Mouse (Mus musculus) stomach, postnatal 0 days (tissue): ENCODE measurements at regions not wholly inside any gene's neighbourhood (a gene's known extent, or its start where the extent isn't known, plus 50 kb on each side); places are given as distances from the start of the nearest gene placed in this dataset.

Source experiments
- CTCF ChIP-seq: IDR thresholded peaks from 2 replicates; pipeline ENCODE4 v1.5.1; 2016; ENCODE audit warnings: antibody characterized with exemption, low read depth, mild to moderate bottlenecking, moderate library complexity
- EP300 ChIP-seq: optimal IDR thresholded peaks from 2 replicates; pipeline ENCODE3; 2016; ENCODE audit warnings: antibody characterized with exemption

DNA sequence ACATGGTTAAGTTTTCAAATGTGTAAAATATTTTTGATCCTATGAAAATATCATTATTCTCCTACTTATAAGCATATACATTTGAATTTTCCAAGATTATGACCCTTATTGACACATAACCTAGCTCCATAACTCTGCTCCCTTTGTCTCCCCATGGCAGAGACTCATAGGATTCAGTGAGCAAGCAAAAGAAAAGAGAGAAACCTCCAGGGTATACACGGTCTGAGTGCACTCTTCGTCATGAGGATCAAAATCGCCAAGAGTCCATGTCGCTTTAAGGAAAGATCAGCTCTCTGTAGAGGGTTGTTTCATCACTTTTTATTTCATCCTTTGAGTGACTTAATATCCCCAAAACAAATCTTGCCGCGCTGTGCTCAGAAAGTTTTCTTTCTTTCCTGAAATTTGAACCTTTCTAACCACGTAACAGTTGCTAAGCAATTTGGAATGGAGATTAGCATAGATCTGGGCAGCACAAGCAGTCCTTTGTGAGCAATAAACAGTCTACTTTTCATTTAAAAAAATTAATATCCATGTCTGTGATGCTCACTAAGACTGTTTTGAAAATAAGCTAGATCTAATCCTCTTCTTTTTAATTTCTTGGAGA, 1158.0 kb downstream of the A830018L16Rik start:
- no peak for TF ChIP-seq CTCF
- TF ChIP-seq EP300: no peak
